Mouse (Mus musculus): ENCODE results near the gene Fgd3.

DNA sequence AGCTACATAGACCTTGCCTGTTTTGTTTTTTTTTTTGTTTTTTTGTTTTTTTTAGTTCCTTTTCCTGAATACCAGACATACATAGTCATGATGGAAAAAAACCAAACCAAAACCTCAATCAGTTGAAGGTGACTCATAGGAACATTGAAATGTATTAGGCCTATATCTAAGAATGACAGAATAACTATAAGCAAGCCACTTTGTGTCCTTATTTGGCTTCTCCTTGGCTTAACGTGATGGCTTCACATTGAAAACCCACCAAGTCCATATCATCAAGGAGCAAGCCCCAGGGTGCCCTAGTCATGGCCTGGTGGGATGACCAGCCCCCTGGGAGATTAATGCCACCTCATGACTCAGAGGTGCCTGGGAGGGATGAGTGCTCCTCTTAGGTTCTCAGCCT is 19.3 kb downstream of the Fgd3 start:
- TF ChIP-seq CTCF (IDR thresholded peaks at IDR 0.05; ENCODE audit: low read depth, low read length): no peak
- no peak for TF ChIP-seq GATA1 (IDR thresholded peaks at IDR 0.05; ENCODE audit: borderline replicate concordance, low read length)

Data from G1E (cell line).